Mouse (Mus musculus): ENCODE results near the gene Far1. TPM values are rescaled to one million over a fixed set of nuclear protein-coding genes. Genes with fewer than 3 reads are reported as not detected.
A peak's percentile ranks its signal among the peaks of the same experiment; 100 is the strongest.

Far1 gene
- polyA plus RNA-seq, 1 experiment from 2014 or later, result 78.7 TPM

DNA sequence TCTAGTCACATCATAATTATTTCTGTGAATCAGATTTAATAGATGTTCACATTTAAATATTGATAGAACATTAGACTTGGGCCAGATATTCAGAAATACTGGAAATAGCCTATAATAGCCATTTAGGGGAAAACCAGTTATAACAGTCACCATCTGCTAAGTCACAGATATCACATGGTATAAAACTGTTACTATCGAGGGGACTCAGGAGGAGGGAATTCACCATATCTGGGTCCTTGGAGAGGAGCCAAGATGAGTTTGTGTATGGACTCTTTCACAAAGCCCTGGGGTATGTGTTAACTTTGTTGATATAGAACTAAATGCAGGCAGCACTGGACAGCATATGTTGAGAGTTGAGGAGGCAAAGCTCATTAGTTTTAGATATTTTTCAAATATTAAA is 29.5 kb downstream of the Far1 start:
- Histone ChIP-seq H3K9ac (ENCODE audit: low read depth, low read length) (no peak overlapping the region), H3K4me2 (ENCODE audit: low read depth, low read length) (no peak overlapping the region), H3K4me1 (ENCODE audit: control insufficient read depth, insufficient read depth, low read length) (no peaks in the 10 kb centered on the region), H3K9me3 (ENCODE audit: control insufficient read depth, low read length) (no peaks in the 10 kb centered on the region), H3K27me3 (replicated peaks; ENCODE audit: control insufficient read depth, insufficient read depth, low read length) (no peaks in the 10 kb centered on the region), H3K27ac (replicated peaks; ENCODE audit: low read depth, low read length) (no peak overlapping the region), H3K4me3 (ENCODE audit: low read depth, low read length) (no peak overlapping the region), H3K36me3 (ENCODE audit: control insufficient read depth, insufficient read depth, low read length) (peaks cover 42% of the 10 kb centered on the region)
- 53% methylated on average over 1 of the region's 1 CpGs for WGBS
- DNase-seq (ENCODE audit: low spot score), result no peak
- no peak for ATAC-seq (ENCODE audit: low read depth)

GRCm38 (mm10) chr7:113551742-113552463 is 38.3 kb downstream of the Far1 start:
- Histone ChIP-seq H3K4me2 (ENCODE audit: low read depth, low read length) (no peak overlapping the region), H3K4me3 (ENCODE audit: low read depth, low read length) (no peak overlapping the region), H3K4me1 (ENCODE audit: control insufficient read depth, insufficient read depth, low read length) (no peaks in the 10 kb centered on the region), H3K36me3 (ENCODE audit: control insufficient read depth, insufficient read depth, low read length) (peaks cover 33% of the 10 kb centered on the region), H3K9ac (ENCODE audit: low read depth, low read length) (no peak overlapping the region), H3K27ac (replicated peaks; ENCODE audit: low read depth, low read length) (no peak overlapping the region), H3K9me3 (ENCODE audit: control insufficient read depth, low read length) (no peaks in the 10 kb centered on the region), H3K27me3 (replicated peaks; ENCODE audit: control insufficient read depth, insufficient read depth, low read length) (no peaks in the 10 kb centered on the region)
- DNase-seq (ENCODE audit: low spot score) (no peak), ATAC-seq (ENCODE audit: low read depth) (no peak)

GRCm38 (mm10) chr7:113552508-113552907 is 38.9 kb downstream of the Far1 start:
- no peak overlapping the region for H3K4me2 ChIP-seq (ENCODE audit: low read depth, low read length)
- no peaks in the 10 kb centered on the region for H3K27me3 ChIP-seq (replicated peaks; ENCODE audit: control insufficient read depth, insufficient read depth, low read length)
- no peak for DNase-seq (ENCODE audit: low spot score)
- ATAC-seq (ENCODE audit: low read depth), result no peak
- peaks cover 30% of the 10 kb centered on the region for H3K36me3 ChIP-seq (ENCODE audit: control insufficient read depth, insufficient read depth, low read length)
- no peak overlapping the region for H3K27ac ChIP-seq (replicated peaks; ENCODE audit: low read depth, low read length)
- H3K4me3 ChIP-seq (ENCODE audit: low read depth, low read length), result no peak overlapping the region
- H3K9me3 ChIP-seq (ENCODE audit: control insufficient read depth, low read length), result no peaks in the 10 kb centered on the region
- H3K4me1 ChIP-seq (ENCODE audit: control insufficient read depth, insufficient read depth, low read length), result no peaks in the 10 kb centered on the region
- 96% methylated on average over 2 of the region's 2 CpGs for WGBS
- H3K9ac ChIP-seq (ENCODE audit: low read depth, low read length), result no peak overlapping the region

DNA sequence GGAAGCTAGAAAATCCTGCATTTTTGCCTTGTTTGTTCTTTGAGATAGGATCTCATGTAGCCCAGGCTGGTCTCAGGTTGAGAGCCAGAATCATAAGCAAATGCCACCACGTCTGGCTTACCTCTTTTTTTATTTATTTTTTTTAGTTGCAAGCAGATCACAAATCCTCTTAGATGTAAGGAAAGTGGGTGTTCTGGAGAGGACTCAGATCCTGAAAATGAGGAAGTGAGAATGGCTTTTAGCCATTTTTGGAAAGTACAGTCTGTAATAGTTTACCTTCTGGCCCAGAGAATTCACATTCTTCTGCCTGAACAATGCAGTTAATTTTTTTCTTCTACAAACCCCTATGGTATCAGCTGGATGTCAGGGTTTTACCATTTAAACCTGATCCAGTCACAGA is 42.5 kb downstream of the Far1 start:
- ATAC-seq (ENCODE audit: low read depth), result no peak
- 62% methylated on average over 1 of the region's 1 CpGs for WGBS
- H3K4me2 ChIP-seq (ENCODE audit: low read depth, low read length), result no peak overlapping the region
- no peak overlapping the region for H3K4me3 ChIP-seq (ENCODE audit: low read depth, low read length)
- no peaks in the 10 kb centered on the region for H3K9me3 ChIP-seq (ENCODE audit: control insufficient read depth, low read length)
- no peak overlapping the region for H3K9ac ChIP-seq (ENCODE audit: low read depth, low read length)
- H3K27me3 ChIP-seq (replicated peaks; ENCODE audit: control insufficient read depth, insufficient read depth, low read length), result no peaks in the 10 kb centered on the region
- peaks cover 18% of the 10 kb centered on the region for H3K36me3 ChIP-seq (ENCODE audit: control insufficient read depth, insufficient read depth, low read length)
- no peak for DNase-seq (ENCODE audit: low spot score)
- H3K4me1 ChIP-seq (ENCODE audit: control insufficient read depth, insufficient read depth, low read length), result no peaks in the 10 kb centered on the region
- no peak overlapping the region for H3K27ac ChIP-seq (replicated peaks; ENCODE audit: low read depth, low read length)

- Histone ChIP-seq H3K4me1 (ENCODE audit: control insufficient read depth, insufficient read depth, low read length) (no peaks in the 10 kb centered on the region), H3K27ac (replicated peaks; ENCODE audit: low read depth, low read length) (no peak overlapping the region), H3K4me3 (ENCODE audit: low read depth, low read length) (no peak overlapping the region), H3K9ac (ENCODE audit: low read depth, low read length) (no peak overlapping the region), H3K36me3 (ENCODE audit: control insufficient read depth, insufficient read depth, low read length) (peaks cover 28% of the 10 kb centered on the region), H3K27me3 (replicated peaks; ENCODE audit: control insufficient read depth, insufficient read depth, low read length) (no peaks in the 10 kb centered on the region), H3K4me2 (ENCODE audit: low read depth, low read length) (no peak overlapping the region), H3K9me3 (ENCODE audit: control insufficient read depth, low read length) (no peaks in the 10 kb centered on the region)
- no peak for DNase-seq (ENCODE audit: low spot score)
- ATAC-seq (ENCODE audit: low read depth), result no peak
- WGBS, result 85% methylated on average over 1 of the region's 1 CpGs
Observed at GRCm38 (mm10) chr7:113566892-113567291, 53.3 kb downstream of the Far1 start.

DNA sequence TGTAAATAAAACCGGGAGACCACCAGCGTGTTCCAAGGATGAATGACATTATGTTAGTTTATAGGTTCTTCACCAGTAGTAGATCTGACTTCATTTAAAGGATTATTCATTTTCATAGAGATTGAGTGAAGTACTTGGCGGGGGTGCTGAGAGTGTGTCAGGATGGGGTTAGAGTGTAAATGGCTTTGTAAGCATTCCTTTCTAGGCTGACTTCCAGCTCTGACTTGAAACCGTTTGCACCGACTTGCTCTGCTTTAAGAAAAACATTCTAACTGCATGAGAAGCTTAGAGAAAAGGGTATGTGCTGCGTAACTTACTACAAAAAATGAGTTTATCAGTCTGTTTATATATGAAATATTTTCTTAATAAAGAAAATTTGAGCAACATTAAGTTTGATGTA is 57.5 kb downstream of the Far1 start:
- Histone ChIP-seq H3K36me3 (ENCODE audit: control insufficient read depth, insufficient read depth, low read length) (peaks cover 14% of the 10 kb centered on the region), H3K9ac (ENCODE audit: low read depth, low read length) (no peak overlapping the region), H3K4me3 (ENCODE audit: low read depth, low read length) (no peak overlapping the region), H3K27me3 (replicated peaks; ENCODE audit: control insufficient read depth, insufficient read depth, low read length) (no peaks in the 10 kb centered on the region), H3K9me3 (ENCODE audit: control insufficient read depth, low read length) (no peaks in the 10 kb centered on the region), H3K4me2 (ENCODE audit: low read depth, low read length) (no peak overlapping the region), H3K4me1 (ENCODE audit: control insufficient read depth, insufficient read depth, low read length) (no peaks in the 10 kb centered on the region), H3K27ac (replicated peaks; ENCODE audit: low read depth, low read length) (no peak overlapping the region)
- peak; percentile 61 for DNase-seq (ENCODE audit: low spot score)
- no peak for ATAC-seq (ENCODE audit: low read depth)
- 65% methylated on average over 6 of the region's 6 CpGs for WGBS

GRCm38 (mm10) chr7:113572741-113573140 is 59.1 kb downstream of the Far1 start:
- Histone ChIP-seq H3K36me3 (ENCODE audit: control insufficient read depth, insufficient read depth, low read length) (peaks cover 7% of the 10 kb centered on the region; the same call in 1 of the 2 replicates), H3K9ac (ENCODE audit: low read depth, low read length) (no peak overlapping the region), H3K4me2 (ENCODE audit: low read depth, low read length) (no peak overlapping the region), H3K4me3 (ENCODE audit: low read depth, low read length) (no peak overlapping the region), H3K27ac (replicated peaks; ENCODE audit: low read depth, low read length) (no peak overlapping the region), H3K4me1 (ENCODE audit: control insufficient read depth, insufficient read depth, low read length) (no peaks in the 10 kb centered on the region), H3K27me3 (replicated peaks; ENCODE audit: control insufficient read depth, insufficient read depth, low read length) (no peaks in the 10 kb centered on the region), H3K9me3 (ENCODE audit: control insufficient read depth, low read length) (no peaks in the 10 kb centered on the region)
- DNase-seq (ENCODE audit: low spot score), result no peak
- WGBS, result 58% methylated on average over 2 of the region's 2 CpGs
- no peak for ATAC-seq (ENCODE audit: low read depth)

DNA sequence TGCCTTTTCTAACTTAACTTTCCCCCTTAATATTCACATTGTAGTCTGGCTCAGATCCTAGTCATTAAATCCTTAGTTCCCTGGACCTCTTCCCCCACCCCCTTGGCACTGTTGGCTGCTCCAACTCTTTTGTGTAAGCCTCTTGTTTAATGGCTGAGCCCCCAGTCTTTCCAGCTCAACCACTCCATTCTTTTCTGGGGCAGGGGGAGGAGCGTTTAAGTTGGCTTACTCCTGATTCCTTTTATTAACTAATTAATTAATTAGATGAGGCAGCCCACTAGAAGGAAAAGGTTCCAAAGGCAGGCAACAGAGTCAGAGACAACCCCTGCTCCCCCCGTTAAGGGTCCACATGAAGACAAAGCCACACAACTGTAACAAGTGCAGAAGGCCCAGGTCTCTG is 68.5 kb downstream of the Far1 start:
- no peak overlapping the region for H3K4me2 ChIP-seq (ENCODE audit: low read depth, low read length)
- no peak overlapping the region for H3K9ac ChIP-seq (ENCODE audit: low read depth, low read length)
- H3K9me3 ChIP-seq (ENCODE audit: control insufficient read depth, low read length), result no peaks in the 10 kb centered on the region
- H3K36me3 ChIP-seq (ENCODE audit: control insufficient read depth, insufficient read depth, low read length), result no peaks in the 10 kb centered on the region
- no peak for DNase-seq (ENCODE audit: low spot score)
- H3K27me3 ChIP-seq (replicated peaks; ENCODE audit: control insufficient read depth, insufficient read depth, low read length), result no peaks in the 10 kb centered on the region
- WGBS, result 73% methylated on average over 2 of the region's 2 CpGs
- no peak overlapping the region for H3K27ac ChIP-seq (replicated peaks; ENCODE audit: low read depth, low read length)
- ATAC-seq (ENCODE audit: low read depth), result no peak
- no peaks in the 10 kb centered on the region for H3K4me1 ChIP-seq (ENCODE audit: control insufficient read depth, insufficient read depth, low read length)
- no peak overlapping the region for H3K4me3 ChIP-seq (ENCODE audit: low read depth, low read length)

DNA sequence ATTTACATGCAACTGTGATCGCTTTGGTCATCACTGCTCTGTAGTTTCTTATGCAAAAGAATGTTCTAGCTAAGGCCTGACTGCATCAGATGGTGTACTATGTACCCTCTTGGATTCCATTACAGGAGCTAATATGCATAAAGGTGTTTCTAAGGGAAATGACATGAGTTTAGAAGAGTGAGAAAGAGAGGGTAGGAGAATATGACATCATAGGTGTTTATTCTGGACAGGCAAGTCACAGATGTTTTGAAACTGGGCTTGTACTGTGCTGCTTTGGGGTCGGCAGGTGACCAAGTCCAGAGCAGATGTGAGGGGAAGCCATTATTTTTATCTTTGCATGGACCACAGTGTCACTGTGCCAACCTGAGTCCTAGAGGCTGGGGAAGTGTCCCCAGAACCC is 75.6 kb downstream of the Far1 start:
- H3K4me2 ChIP-seq (ENCODE audit: low read depth, low read length), result no peak overlapping the region
- no peak overlapping the region for H3K27ac ChIP-seq (replicated peaks; ENCODE audit: low read depth, low read length)
- no peak overlapping the region for H3K9ac ChIP-seq (ENCODE audit: low read depth, low read length)
- ATAC-seq (ENCODE audit: low read depth) (no peak), DNase-seq (ENCODE audit: low spot score) (no peak)
- no peak overlapping the region for H3K4me3 ChIP-seq (ENCODE audit: low read depth, low read length)
- H3K9me3 ChIP-seq (ENCODE audit: control insufficient read depth, low read length), result no peaks in the 10 kb centered on the region
- 94% methylated on average over 2 of the region's 2 CpGs for WGBS
- no peaks in the 10 kb centered on the region for H3K27me3 ChIP-seq (replicated peaks; ENCODE audit: control insufficient read depth, insufficient read depth, low read length)
- no peaks in the 10 kb centered on the region for H3K36me3 ChIP-seq (ENCODE audit: control insufficient read depth, insufficient read depth, low read length)
- H3K4me1 ChIP-seq (ENCODE audit: control insufficient read depth, insufficient read depth, low read length), result peaks cover 5% of the 10 kb centered on the region; the same call in 1 of the 2 replicates

Data from embryonic facial prominence, embryonic 14.5 days (tissue).